Mouse (Mus musculus): Measurements from ENCODE around the gene Stxbp6.
"Not testable (repeated sequence)": the region's sequence is repeated elsewhere in the genome, so short reads cannot be mapped to it uniquely, and the experiment has no call there.

Gene Stxbp6

DNA sequence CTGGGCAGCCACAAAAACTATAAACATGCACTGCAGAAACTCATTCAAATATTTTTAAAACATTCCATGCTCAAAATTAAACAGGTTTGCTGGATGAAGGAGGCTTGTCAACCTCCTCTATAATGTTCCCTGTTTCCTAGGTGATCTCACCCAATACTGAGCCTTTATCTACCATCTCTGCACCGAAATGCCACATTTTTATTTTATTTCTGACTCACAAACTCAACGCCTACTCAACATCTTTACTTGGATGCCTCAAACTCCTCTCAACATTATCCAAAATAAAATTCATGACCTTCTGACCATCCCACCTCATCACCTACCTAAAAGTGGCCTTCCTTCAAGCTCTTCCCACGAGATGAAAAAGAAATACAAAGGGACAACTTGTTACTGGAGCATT lies 18.1 kb downstream of the Stxbp6 start:
- no peak for DNase-seq (ENCODE audit: low spot score)

DNA sequence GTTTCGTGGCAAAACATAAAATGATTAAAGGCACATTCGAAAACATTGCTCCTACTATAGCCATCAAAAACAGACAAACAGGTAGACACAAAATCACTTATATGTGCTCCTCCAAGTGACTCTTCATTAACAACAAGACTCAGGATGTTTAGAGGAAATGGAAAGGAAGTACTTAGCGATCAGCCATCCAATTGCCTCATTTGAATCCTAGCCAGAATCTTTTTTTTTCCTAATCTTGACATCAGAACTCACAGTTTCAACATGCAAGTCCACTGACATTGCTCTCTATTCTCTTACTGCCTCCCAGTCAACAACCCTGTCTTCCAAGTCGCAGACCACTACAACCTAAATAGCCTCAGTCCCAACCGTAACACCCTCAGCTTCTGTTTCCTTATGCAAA lies 21.2 kb downstream of the Stxbp6 start:
- DNase-seq (ENCODE audit: low spot score): no peak

DNA sequence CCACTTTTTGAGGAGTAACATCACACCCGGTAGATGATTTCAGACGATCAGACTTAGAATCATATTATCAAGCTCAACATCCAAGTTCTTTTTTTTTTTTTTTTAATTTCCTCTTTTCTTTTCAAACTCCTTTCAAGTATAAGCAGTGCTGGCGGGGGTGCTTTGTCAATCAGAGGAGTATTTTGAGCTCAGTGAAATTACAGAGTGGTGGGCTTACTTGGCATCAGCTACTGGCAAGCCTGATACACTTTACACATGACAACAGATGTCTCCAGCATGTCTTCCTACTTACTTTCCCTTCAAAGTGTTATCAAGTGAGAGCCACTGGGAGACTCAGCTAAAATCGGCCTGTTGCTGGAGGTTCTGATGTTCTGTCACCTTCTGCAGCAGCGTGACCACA lies 21.6 kb downstream of the Stxbp6 start:
- DNase-seq (ENCODE audit: low spot score): no peak

DNA sequence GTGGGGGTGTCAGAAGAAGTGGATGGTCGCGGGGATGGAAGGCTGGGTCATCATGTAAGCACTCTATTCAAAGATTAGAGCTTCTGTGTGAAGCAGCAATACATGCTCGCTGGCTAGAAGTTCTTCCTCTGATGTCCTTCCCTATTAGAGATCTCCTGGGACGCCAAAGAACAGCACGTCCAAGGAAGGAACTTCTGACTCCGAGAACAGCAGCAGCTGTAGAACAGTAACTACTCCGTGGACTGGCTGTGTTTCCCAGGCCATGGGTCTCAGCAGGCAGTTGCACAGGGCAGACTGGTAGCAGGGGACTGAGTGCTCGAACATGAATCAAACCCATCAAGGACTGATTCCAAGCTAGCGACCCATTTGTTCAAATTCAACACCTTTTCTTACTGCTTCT lies 24.6 kb downstream of the Stxbp6 start:
- DNase-seq (ENCODE audit: low spot score): no peak

DNA sequence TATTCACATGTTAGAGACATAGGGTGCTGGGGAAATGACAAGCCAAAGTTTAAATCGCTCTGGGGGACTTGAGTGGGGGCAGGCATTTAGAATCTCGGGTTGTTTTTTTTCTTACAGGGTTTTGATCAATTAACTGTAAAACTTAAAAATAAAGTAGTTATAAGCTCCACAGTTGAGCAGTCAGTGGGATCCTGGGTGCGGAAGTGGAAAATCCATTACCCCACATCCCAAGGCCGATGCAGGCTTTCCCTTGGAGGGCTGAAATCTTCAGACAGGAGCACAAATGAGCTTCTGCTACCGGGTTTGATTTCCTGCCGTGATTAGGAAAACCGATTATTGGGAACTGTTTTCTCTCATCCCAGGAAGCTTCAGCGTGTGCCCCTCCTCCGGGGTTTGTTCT lies 26.8 kb downstream of the Stxbp6 start:
- not testable (repeated sequence) for DNase-seq (ENCODE audit: low spot score)

DNA sequence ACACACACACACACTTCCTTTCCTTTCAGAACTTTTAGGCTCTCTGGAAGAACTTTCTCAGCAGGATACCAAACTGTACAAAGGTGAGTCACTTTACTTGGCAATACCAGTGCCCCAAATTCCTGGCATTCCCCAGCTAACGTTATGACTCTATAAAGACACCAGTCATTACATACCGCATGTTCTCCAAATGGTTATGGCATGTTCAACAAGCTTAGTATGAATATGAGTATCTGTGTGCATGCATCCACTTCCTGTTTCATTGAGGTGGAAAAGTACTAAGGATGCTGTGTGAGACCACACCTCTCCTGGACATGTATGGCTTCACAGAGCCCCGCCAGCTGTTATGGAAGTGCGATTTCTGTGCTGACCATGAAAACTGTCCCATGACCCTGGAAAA lies 27.3 kb downstream of the Stxbp6 start:
- DNase-seq (ENCODE audit: low spot score): no peak

DNA sequence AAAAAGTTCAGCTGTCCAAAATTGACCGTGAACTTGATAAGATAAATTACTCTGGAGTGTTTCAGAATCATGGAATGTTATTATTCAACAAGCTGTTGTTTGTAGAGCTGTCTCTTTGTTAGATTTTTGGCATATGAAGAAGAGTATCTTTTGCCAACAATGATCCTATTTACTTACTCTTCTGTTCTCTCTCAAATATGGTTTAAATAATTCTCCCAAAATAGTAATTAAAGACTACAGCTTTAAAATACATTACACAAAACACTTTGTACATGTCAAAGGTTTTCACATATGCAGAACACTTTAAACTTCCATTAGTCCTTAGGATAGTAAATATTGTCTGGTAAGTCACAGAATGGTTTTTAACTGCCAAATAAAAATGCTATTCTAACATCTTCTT lies 29.9 kb downstream of the Stxbp6 start:
- no peak for DNase-seq (ENCODE audit: low spot score)

DNA sequence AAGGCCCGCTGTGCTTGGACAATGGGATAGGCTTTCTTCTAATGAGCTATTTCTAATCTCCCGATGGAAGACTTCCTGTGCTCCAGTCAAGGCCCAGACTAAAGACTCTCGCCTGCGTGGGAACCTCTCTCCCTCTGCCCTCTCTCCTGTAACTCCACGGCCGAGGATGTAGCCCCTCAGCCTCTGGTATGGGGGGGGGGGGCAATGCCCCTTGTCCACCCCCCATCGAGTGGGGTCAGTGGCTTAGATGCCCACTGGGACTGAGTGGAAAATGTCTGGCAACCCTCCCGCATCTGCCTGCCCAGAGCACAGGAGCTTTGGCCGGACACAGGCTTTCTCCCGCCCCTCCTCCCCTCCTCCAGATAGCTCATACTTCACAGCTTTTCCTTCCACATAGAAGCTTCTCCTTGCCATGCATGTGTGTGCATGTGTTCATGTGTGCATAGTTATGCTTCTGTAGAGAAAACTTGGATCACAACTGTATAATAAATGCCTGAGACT lies 31.9 kb downstream of the Stxbp6 start:
- no peak for DNase-seq (ENCODE audit: low spot score)

DNA sequence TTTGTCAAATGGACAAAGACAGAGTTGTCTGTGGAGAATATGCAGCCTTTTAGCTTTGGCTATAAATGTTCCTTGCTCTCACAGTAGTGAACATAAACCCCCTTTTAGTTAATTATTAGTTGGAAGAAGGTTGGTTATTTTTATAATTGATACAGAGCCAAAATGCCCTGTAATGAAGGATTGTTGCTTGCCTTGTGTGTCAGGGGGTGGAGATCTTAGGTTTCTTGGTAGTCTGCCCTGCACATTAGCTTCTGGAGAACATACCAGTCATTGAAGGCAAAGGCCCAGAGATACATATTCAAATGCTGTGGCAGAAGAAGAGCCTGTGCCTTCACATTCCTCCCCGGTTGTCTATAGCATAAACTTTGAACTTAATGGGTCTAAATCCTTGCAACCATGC lies 37.0 kb downstream of the Stxbp6 start:
- no peak for DNase-seq (ENCODE audit: low spot score)

DNA sequence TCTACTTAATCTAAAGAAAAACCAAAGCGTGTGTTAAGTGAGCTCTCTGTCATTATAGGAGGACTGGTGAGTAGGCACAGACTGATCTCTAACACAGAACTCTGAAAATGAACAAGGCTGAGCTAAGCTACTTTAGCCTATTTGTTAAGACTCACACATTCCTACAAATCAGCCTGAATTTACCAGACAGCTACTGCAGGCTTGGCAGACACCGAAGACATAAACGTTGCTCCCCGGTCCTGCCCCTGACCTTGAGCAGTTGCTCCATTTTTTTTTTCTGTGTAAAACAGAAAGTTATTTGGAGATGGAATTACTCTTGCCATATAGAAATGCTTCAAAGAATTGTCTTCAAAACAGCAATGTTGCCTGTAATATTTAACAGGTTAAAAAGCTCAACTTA lies 37.4 kb downstream of the Stxbp6 start:
- DNase-seq (ENCODE audit: low spot score): no peak

DNA sequence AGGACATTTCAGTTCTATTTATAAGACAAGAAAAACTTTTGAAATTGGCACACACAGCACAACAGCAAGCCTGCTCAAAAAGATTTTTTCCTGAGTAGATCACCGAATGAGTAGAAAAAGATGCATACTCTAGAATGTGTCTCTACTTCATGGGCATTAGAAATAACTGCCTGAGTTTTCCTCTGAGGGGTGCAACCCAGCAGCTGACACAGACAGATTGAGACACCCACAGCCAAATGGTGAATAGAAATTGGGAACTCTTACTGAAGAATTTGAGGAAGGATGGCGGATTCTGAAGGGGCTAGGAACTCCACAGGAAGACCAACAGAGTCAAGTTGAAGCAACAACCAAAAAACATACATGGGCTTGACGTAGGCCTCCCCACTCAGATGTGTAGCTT lies 43.8 kb downstream of the Stxbp6 start:
- DNase-seq (ENCODE audit: low spot score): no peak

DNA sequence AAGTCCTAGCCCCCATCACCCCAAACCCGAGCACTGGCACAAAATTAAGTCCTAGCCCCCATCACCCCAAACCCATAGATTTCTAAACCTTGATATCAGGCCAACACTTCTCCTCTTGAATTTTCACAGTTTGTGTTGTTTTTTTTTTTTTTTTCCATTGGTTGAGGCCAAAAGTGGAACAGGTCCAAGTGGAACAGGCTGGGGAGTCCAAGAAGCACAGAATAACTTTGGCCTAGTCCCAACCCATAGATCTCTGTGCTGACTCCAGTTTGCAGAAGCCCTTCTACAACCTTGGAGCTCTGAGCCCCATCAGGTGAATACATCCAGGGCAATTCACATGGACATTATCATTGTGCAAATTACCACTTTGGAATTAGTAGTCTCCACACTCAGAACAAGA lies 48.2 kb downstream of the Stxbp6 start:
- no peak for DNase-seq (ENCODE audit: low spot score)

DNA sequence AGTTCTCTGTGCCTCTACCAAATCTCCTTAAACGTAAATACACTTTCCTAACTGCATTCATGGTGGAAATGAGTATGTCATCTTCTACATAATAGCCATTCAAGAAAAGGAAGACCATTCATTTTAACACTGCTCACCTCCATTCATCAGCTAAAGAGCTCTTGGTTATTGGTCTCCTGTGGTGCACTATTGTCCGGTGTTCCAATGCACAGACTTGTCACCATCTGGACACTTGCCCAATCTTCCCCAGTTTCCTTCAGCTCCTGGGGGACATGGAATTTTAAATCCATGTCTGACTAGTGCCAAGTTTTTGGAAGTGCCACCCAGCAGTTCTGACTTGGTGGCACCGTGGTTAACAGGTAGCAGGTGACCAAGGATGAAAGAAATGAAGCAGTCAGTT lies 54.5 kb downstream of the Stxbp6 start:
- no peak for DNase-seq (ENCODE audit: low spot score)

DNA sequence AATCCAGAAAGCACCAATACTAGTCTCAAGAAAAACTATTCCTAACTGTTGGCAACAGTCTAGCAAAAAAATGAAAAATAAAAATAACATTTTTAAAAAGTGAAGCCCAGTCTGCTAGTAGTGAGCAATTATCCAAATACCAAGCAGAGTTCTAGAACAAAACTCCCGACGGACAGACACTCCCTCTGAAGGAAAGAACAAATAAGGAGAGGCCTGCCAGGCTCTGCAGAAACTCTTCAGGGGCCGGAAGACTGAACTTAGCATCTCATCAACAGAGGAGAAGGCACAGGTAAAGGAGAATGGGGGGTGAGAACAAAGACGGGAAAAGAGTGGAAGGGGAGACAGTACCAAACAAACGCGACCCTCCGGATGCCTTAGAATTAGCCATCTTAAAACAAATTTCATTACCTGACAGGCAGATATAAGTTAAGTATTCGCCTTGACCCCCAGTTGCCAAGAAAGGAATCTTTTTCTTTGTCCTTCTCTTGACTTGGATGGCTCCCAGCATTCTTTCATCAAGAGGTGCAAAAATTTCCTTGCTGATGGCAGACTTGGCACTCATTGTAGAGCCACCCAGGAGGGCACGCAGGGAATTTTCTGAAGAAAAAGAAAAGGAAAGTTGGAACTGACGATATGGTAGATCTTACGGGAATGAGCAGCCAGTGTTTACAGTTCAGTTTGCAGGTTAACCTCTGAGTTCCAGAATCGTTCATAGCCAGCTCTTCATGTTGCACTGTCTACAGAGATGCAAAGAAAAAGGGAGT lies 55.3 kb downstream of the Stxbp6 start:
- DNase-seq (ENCODE audit: low spot score): no peak

DNA sequence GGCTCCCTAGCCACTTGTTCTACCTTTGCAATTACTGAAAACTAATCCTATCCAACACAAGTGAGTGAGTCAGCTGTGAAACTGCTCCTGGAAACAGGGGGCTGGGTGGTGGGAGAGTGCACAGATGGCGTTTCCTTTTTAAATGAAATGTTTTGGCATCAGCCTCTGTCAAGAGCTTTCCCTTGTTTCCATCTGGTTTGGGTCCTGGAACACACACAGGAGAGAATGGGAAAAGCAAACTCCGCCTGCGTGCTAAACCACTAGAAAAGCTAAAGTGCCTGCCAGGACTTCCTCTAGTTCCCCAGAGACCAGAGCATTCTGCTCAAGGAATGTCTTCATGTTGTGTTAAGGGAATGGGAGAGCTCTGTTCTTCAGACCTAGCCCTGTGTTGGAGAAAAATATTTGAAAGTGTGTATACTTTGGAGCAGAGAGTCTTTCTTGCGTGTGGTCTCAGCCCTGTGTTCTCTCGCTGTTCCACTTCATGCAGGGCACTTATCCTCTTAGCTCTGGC lies 61.2 kb downstream of the Stxbp6 start:
- DNase-seq (ENCODE audit: low spot score): peak; percentile 75

DNA sequence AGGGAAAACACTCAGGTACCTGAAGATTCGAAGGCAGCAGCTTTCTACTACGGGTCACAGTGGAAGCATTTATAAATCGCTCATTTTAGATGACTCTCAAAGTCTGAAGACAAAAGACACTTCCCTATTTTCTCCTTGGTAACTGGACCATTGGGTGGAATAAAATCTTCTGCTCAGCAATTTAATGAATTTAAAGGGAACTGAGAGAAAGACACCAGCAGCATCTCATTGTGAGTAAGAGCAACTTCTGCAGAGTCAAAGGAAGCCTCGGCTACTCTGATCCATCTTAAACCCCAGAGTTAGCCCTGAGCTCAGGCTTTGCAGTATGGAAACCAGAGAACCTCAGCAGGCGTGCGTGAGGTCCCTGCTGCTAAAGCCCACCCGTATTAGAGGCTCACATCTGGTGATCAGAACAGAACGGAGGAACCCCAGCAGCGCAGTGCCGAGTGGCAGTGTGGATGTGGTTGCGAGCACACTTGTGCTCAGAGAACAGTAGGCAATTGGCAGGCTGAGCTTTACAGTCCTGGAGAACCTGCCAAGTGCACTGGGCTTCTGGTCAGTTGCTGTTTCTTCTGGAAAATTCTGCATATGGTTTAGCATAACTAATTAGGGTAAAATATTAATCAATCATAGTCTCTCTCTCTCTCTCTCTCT lies 62.9 kb downstream of the Stxbp6 start:
- no peak for DNase-seq (ENCODE audit: low spot score)

DNA sequence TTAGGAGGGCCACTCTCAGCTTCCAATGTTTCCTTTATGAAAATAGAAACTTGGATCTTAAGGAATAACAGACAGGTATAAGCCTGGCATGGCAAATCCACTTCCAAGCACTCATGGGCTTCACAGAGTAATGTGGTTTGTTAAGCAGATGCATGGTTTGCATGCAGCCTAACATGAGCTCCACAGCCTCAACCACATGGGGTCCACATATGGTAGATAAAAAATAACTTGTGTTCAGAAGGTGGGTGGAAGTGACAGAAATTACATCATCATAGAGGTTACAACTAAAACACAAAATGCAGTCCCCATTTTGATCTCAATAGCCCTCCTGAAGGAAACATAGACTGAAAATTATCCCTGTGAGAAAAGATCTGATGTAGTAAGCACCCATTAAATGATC lies 63.5 kb downstream of the Stxbp6 start:
- no peak for DNase-seq (ENCODE audit: low spot score)

DNA sequence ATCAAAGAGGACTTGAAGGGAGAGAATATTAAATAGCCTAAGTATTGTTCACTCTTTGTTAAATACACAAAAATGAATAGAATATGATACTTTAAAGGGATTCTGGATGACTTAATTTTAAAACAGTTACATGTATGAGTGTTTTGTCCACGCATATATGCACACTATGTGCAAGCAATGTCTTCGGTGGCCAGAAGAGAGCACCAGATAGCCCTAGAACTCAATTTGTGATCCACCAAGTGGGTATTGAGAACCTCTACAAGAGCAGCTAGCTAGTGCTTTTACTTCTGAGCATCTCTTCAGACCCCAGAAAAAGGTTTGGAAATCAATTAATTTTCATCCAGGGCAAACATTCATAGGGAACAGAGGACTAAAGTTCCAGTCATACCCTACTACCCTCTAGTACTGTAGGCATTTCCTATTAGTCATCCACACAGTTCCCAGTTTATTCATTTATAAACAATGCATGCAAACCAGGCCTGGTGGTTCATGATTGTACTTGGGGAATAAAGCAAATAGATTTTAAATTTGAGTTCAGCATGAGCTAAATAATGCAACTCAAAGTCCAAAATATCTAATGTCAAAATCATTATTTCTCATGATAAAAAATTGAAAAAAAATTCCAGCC lies 64.4 kb downstream of the Stxbp6 start:
- DNase-seq (ENCODE audit: low spot score): no peak

DNA sequence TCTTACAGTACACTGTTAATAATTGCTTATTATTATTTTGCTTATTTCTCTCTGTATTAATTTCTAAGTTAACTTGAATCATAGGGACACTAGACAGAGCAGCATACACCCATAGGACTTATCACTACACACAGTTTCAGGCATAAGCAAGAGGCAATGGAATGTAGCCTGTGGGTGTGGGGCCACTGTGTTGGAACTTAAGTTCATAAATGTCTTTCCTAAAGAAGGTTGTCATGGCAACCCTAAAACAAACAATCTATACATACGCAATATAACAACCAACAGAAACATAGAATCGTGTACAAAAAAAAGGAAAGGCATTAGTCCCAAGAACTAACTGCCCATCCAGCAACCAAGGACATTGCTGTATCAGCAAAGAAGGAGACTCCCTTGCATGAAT lies 67.9 kb downstream of the Stxbp6 start:
- no peak for DNase-seq (ENCODE audit: low spot score)

DNA sequence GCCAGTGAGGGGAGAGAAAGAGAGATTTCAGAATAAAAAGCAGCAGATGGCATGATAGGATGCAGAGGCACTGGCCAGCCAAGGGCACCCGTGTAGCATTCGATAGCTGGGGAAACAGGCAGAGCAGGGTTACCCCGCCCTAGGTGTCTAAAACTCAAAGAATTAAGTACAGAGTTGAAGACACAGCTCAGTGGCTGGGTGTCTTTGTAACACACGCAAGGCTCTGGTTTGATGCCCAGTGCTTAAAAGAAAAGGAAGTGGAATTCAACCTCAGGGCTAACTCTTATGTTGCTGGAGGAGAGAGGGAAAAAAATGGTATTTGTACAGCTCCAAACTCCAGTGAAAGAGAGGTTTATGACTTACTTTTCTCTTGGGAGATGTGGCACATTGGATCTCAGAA lies 68.5 kb downstream of the Stxbp6 start:
- DNase-seq (ENCODE audit: low spot score): no peak

DNA sequence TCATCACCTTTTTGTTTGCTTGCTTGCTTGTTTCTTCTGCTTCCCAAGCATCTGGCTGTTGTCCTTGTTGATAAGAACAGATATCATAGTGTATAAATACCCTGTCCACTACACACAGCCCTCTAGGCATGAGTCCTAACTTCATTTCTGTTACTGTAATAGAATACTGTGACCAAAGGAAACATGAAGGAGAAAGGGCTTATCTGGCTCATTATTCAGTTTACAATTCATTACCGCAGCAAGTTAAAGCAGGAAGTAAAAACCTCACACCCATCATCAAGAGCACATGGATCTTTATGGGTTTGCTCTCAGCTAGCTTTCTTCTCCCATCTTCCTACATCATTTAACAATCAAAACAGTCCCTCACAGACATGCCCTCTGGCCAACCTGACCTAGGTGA lies 72.5 kb downstream of the Stxbp6 start:
- DNase-seq (ENCODE audit: low spot score): no peak

DNA sequence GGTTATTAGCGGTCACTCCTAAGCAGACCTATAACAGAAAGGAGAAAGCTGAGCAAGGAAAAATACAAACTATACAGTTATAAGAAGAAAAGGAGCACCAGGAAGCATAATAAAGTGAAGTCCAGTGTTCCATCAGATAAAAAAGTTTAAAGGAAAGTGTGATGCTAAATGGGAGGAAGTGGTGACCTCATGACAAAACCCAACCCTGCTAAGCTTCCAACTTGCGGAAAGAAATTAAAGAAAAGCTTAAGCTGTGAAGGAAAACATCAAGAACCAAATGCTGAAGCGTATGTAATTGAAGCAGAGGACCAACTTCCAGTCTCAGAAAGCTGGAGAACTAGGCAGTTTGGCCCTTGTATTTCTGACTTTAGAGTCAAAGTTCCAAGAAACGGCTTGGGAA lies 77.1 kb downstream of the Stxbp6 start:
- no peak for DNase-seq (ENCODE audit: low spot score)

DNA sequence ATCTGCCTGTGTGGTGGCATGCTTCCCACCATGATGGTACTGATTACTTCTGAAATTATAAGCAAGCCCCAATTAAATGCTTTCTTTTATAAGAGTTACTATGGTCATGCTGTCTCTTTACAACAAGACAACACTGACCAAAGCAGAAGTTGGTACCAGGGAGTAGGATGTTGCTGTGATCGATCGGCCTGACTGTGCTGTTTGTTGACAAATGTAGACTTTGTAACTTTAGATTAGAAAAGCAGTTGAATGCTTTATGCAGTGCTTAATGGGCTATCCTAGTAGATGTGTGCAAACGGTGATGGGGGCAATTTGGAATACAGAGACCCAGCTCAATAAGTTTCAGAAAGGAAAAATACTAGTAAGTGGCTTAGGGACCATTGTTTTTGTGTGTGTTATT lies 77.6 kb downstream of the Stxbp6 start:
- DNase-seq (ENCODE audit: low spot score): no peak
